Mouse (Mus musculus) small intestine, adult 2 months (tissue): Measurements from ENCODE around the gene Prrc2b.

Source experiments
- CTCF ChIP-seq: fragments of 200-500 bp; IDR thresholded peaks from 2 replicates; pipeline ENCODE4 v1.5.1; 2012; ENCODE audit warnings: low read depth, mild to moderate bottlenecking, control low read depth, inconsistent platforms, low read length, moderate library complexity, mixed read lengths; ENCODE audit not compliant: insufficient replicate concordance, insufficient read length; ENCODE audit errors: extremely low read depth
- POLR2A ChIP-seq: fragments of 200-500 bp; IDR thresholded peaks from 2 replicates; pipeline ENCODE4 v1.6.1; 2012; ENCODE audit warnings: low read depth, mild to moderate bottlenecking, control low read depth, inconsistent platforms, low read length, moderate library complexity

DNA sequence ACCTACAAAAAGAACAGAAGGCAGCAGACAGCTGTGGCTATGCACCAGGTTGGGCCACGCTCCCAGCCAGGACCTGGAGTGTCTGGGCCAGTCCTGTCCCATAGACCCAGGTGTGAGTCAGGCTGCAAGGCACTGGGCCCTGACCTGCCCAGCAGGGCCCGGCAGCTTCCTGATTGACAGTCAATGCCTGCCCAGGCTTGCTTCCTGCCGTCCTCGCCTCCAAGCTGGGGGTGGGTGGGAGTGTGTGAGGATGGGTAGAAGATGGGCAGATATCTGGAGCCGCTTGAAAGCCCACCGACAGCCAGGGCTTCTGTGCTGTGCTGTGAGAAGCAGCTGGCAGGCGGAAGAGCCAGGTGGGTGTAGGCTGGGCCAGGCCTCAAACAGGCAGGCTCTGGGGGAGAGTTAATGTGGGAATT lies 24.2 kb downstream of the Prrc2b start:
- no peak for TF ChIP-seq CTCF
- TF ChIP-seq POLR2A, result no peak
